Mouse (Mus musculus) left cerebral cortex, adult 11 months (tissue): ENCODE measurements around the gene Rbfox3.

Experiments used
- DNase-seq: peaks from one replicate; pipeline ENCODE4 v3.0.0; 2022; ENCODE audit warnings: low spot score

Rbfox3 gene

DNA sequence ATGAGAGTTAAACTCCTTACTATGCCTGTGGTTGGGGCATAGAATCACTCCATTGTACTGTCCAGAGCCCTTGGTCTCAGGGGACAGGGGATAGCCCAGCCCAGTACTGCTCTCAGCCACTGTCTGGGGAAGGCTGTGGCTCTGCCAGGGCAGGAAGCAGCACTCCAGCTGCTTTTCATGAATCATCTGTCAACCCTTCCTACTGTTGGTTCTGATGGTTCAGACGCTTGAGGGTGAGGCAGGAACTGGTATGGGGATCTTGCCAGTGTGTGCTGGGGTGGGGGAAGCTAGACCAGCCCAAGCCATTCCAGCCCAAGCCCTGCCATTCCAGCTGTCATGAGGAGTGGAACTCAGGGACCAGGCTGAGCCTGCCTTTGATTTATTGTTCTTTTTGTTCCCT is 243.5 kb downstream of the Rbfox3 start:
- DNase-seq = no peak

DNA sequence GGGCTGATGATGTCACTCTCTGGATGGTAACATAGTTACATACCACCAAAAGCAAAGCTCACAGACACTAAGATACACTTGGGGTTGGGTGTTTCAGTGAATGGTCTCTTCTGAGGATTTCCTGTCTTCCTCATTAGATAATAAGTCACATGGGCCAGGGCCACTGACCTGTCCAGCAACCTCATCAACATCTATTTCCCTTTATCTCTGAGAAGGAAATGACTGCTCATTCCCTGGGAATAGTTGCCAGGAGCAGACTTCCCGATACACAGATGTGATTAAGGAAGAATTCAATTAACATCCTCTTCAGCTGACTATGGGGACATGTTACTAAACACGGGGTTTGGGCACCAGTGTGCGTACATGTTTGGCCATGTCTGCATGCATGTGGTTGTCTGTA is 245.2 kb downstream of the Rbfox3 start:
- no peak for DNase-seq

DNA sequence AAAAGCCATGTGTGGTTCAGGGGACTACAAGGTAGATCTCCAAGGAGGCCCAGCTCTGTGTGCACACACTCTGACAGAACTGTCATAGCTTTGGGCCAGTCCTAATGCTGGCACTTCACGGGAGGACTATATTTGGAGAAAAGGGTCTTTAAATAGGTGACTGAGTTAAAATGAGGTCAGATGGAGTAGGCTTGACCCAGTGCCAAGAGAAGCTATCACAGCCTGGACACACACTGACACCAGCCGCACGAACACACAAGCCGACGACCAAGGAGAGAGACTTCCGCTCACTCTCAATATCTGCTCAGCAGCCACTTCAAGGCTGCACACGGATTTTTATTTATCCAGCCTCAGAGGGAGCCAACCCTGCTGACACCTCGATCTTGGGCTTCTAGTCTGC is 248.1 kb downstream of the Rbfox3 start:
- no peak for DNase-seq

DNA sequence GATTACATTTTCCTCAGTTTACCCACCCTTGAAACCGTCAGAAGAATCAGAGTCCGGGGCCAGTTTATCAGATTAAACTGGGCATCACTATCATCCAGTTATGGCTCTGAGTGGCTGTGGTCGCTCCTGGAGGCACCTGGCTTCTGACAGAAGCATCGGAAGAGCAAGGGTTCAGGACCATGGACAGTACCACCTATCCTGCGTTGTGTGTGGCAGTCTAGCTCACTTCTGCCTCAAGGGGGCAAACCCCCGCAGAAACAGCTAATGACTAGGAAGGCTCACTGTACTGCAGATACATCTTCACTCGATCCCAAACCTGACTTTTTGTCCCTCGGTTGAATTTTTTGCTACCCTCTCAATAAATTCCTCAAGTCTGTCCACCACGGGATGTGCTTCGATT is 252.1 kb downstream of the Rbfox3 start:
- no peak for DNase-seq

DNA sequence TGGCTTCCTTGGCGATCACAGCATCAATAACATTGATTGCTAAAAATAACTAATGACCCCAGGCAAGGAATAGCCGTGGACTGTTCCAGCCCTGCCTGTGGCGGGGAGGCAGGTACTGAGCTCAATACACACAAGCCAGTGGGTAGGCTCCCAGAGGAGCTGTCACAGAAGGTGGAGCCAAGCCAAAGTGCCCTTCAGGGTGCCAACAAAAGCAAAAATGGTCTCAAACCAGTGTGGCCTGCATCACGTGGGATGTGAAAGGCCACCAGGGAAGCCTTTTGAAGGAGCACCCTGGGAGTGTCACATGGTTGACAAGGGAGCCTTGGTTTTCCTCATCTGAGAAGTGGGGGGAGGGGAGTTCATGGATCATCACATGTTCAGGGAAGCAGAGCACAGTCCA is 255.6 kb downstream of the Rbfox3 start:
- no peak for DNase-seq

DNA sequence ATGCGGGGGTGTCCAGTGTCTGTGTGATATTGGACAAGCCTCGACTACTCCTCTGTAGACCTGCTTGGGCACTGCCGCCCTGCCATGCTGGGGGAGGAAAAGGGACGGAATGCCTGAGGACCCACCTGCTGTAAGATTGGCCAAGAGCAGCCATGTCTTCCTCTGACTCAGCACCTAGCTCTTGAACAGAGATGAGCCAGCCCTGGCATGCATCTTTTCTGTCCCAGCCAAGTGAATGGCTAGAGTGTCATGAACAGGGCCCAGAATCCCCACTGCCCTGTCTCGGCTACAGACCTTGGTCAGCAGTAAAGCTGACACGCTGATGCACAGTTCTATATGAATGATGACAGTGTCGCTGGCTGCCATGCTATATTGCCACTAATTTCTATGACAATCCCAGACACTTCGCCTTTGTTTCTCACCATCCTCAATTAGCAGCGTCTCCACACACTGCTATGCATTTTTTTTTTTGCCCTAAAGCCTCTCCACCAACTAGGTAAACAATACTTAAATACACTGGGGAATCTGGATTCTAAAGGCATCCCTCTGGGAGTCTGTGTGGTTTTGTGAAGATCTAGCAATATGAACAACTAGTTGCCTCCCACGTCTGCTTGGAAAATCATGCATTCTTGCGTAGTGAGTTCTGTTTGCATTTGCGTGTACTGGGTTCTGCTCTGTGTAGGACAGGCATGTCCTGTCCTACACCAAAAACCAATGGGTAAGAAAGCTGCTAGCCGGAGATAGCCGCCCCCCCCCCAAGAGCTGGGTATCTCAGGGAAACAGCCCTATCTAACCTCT is 257.7 kb downstream of the Rbfox3 start:
- no peak for DNase-seq

DNA sequence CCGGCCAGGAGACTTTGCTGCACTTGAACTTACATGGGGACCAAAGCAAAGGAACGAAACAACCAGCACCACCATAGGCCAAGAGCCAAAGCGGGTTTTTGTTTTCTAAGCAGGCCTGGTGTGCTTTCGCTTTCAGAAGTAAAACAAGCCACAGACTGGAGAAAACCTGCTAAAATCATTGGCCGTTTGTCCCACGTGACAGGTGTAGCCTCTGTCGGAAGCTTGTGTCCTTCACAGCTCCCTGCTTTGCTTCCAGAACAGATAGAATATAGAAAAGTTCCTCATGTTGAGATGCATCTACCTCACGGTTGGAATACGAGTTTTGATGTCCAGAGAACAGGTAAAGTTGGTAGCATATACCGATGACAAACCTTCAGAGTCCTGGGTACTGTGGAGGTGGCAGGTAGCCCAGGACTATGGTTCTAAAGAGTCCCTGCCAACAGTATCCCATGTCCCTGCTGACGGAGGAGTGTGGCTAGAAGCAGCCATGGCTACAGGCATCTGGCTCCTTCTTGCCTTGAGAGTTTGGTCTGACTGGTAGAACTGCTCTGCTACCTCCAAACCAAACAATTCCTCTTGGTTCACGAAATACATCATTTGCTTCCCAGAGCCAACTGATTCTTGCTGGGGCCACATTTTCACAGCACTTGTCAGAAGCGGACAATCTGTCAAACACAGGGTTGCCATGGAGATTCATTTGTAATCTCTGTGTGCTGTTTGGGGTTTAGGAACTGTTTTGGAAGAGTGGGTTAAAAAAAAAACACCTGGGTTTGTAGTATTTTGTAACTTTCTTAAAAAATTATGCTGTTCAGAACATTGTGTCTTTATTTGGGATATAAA is 258.8 kb downstream of the Rbfox3 start:
- DNase-seq = no peak

DNA sequence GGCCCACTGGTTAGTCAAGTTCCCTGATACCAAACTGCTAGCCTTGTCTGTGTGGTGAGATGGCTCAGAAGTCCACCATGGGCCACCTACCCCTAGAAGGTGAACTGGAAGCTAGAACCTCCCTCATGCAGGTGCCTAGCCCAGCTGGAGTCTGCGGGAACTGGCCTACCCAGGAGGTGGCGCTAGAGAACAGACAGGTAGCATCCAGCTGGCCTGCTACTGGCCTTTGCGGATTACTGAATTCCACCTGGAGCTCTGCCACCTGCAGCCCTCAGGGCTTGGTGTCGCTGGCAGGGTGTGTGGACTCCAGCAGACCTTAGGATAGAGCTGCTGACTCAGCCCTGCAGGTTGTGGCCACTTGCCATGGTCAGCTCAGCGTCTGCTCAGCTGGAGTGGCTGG is 263.0 kb downstream of the Rbfox3 start:
- DNase-seq = no peak

DNA sequence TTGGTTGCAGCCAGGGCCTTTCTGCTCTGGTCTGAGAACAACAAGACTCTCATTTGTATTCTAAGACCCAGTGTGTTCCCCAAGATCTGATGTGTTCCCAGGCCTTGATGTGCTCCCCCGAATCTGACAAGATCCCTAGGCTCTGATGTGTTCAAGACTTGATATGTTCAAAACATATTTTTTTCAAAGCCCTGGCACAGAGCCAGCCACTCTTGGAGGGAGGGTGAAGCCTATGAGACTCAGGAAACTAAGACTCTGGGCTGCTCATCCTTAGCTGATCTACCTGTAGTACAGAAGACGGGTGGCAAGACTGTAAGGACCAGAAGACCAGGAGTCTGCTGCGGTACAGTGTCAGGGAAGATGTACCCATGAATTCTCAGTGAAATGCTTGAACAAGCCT is 264.5 kb downstream of the Rbfox3 start:
- no peak for DNase-seq

DNA sequence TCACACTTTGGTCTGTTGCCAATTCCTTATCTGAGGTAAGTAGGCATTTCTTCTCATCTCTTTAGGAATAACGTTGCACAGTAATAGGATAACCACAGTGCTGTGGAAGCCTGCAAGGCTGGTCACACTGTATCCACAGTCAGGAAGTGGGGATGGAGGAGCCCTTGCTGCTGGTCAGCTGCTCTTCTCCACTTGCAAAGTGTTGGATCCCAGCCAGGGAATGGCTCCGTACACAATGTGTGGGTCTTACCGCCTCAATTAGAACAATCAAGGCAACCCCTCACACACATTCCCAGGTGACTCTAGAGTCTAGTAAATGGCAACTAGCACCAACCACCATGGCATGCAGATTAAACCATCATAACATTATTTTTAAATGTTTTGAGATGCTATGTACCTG is 266.2 kb downstream of the Rbfox3 start:
- no peak for DNase-seq

DNA sequence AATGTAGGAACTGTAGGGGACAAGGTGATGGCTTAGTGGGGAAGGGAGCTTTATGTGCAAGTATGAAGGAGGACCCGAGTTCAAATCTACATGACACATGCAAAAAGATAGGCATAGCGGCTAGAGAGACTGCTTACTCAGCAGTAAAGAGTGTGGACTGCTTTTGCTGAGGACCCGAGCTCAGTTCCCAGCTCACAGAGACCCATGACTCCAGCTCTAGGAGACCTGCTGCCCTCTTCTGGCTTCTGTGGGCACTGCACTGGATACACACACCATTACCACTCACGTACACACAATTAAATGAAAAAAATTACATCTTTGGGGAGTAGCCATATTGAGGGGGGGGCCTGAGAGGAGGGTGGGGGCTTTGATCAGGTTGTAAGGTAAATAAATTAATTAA is 270.7 kb downstream of the Rbfox3 start:
- DNase-seq = no peak

DNA sequence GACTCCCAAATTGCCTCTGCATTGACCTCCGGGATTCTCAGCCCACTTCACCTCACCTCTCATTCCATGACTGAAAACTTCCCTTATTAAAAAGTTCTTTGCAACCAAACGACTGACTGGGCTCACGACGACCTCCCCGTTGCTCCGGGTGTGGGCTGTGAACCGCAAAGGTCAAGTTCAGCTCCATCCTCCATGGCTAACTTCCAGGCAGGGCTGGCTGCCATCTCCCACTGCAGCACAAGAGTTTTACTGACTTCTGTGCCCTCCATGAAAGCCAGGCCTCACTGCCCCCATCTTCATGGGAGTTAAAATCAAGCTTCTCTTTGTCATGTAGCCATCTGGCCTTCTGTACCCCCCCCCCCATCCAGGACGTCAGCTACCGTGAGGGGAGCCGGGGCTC is 273.7 kb downstream of the Rbfox3 start:
- DNase-seq = no peak

DNA sequence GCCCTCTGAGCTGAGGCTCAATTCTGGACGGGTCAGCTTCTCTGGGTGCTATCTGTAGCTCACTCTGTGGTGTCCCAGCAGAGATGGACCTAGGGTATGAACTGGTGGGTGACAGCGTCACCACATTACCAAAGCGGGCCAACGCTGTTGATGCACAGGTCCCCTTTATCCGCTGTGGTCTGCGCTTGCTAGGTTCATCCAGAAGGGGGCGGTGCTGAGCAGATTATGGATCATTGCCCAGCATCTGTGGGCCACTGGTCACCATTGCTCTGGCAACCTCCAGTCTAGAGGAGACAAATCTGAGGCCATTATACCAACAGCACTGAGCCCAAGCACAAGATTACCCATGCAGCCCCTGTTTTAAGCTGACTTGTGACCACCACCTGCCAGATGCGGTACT is 276.8 kb downstream of the Rbfox3 start:
- DNase-seq = no peak

DNA sequence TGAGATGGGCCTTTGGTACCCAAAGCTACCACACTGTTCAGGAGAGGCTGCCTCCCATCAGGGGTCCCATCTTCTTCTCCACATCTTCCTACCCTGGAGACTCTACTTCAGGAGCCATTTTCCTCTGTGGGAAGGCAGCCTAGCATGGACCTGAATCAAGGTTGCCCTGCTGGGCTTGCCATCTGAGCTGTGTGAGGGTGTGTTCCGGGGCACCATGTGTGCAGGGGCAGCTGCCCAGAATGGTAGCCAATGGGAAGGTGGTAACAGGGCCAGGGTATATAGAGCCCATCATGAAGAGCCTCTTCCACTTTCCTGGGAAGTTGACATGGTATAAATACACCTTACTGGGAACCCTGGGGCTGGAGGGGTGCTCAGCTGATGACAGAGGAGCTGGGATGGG is 281.7 kb downstream of the Rbfox3 start:
- no peak for DNase-seq

DNA sequence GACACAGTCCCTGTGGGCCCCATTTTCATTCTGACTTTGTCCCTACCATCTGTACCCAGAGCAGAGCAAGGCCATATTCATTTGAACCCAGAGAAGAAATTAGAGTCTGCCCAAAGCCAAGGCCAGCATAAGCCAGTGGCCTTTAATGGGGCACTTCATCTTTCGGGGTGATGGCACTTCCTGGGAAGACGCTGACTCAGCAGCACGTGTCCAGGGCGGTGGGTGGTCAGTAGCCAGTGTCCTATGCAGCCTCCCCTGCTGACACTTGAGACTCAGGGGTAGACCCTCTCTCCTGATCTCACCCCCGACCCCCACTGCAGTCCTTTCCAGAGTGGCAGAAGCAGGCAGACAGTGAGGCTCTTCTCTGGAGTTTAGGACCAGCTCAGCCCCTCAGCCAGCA is 283.9 kb downstream of the Rbfox3 start:
- DNase-seq = no peak

DNA sequence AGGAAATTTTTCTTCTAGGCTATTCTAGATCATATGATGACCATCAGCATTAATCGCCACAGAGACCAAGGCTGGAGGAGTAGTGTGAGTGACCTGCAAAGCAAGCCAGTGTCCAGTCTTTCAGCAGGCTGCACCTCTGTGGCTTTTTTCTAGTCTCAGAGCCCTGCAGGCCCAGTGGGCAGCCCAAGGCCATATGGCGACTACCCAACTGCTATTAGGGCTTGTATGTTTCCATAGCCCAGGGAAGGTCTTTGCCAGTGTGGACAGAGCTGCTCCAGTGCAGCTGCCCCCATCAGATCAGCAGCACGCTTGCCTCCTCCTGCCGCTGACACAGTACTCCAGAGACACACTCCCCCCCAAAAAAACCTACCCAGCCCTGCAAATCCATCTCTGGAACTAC is 290.5 kb downstream of the Rbfox3 start:
- DNase-seq = no peak

DNA sequence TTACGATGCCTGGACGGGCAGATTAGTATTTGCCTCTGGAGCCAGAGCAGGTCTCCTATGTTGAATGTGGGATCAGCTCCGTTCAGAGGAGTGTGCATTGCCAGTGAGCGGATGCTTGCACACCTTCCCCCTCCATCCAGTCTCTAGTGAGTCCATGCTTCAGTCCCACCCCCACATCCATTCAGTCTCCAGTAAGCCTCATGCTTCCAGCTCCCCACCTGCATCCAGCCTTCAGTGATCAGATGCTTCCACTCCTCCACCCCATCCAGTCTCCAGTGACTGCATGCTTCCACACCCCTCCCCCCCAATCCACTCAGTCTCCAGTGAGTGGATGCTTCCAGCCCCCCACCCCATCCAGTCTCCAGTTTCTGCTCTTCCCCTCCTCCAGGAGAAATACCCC is 297.3 kb downstream of the Rbfox3 start:
- DNase-seq = no peak

DNA sequence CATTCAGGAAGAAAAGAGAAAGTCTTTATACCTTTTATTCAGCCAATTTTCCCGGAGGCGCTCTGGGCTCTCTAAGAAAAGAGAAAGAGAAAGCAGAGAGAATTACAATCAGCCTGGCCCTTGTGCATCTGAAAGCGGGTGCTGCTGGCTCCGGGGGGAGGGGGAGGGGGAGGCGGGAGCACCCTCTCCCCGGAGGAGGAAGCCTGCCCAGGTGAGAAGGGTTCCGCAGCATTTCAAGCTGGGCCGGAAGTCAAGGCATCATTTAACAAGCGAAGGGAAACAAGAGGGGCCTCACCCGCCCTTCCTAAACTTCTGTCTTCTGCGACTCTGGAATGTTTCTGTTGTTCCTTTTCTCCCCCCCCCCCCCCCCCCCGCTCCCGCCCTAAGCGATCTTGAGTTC is 301.3 kb downstream of the Rbfox3 start:
- no peak for DNase-seq

DNA sequence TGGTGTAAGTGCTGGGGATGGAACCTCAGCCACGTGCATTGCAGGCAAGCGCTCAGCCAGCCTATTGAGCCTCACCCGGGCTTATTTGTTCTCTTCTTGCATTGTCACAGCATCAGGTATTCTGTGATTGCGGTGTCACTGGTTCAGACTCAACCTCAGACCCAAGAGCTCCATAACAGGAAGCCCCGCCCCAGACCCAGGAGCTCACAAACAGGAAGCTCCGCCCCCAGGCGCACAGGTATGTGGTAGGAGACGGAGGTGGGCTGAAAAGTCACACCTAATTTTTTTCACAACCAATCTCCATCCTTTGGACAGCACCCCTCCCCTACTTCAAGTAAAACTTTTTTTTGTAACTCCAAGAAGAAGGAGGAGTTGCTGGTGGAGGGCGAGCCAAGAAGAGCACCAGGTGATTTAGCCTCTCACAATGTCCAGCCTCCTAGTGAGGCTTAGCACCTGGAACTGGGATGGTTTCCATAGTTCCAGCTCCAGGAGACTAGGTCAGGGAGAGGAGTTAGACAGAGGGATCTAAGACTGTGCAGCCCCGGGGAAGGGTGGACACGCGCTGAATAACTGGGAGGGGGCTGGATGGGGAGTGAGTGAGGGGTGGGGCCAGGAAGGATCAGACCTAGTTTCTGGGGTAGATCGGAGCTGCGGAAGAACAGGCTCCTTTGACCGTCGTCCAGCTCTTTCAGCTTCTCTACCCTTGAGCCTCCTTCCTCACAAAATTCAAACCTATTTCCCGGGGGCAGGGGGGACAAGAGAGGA is 302.0 kb downstream of the Rbfox3 start:
- DNase-seq = no peak

DNA sequence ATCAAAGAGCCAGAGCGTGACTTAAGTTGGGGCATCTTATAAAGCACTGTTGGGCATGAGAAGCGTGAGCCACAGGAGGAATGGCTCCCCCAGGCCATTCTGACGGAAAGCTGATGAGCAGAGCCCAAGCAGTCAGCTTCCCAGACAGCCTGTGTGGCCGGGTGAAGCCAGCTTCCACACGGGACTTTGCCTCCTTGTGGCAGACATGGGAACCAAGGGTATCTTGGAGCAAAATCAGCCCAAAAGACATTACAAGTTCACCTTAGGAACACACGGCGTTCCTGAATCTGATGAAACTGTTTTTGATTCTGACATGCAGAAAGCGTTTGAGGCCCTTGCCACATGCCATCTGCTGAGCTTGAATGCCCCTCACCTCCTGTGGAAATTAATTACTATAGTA is 303.5 kb downstream of the Rbfox3 start:
- DNase-seq = no peak

DNA sequence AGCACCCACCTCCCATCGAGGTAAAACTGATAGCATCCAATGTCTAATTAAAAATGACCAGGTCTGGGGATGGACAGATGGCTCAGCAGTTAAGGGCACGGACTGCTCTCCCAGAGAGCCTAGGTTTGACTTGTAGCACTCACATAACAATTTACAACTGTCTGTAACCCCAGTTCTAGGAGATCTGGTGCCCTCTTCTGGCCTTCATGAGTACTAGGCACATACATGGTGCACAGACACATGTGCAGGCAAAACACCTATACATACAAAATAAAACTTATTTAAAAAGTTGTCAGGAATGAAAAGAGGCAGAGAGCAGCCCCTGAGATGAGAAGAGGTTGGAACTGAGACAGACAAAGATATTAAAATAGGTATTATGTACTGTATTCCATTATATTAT is 305.8 kb downstream of the Rbfox3 start:
- DNase-seq = no peak

DNA sequence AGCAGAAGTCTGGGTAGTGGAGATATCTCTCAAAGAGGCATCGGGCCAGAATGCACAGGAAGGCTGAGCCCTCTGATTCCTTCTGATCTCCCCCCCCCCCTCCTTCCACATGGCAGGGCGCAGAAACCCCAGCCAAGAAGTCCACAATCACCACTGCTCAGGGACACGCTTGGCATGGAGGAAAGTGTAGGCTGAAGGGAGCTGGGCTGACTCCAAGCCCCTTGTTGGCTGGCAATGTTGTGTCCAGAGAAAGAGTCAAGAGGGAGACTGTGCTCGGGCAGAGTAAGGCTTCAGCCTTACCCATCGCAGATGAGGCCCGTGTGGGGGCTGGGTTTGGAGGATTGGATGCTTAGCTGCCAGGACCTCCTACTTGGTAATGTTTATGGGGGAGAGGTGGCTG is 307.2 kb downstream of the Rbfox3 start:
- no peak for DNase-seq

DNA sequence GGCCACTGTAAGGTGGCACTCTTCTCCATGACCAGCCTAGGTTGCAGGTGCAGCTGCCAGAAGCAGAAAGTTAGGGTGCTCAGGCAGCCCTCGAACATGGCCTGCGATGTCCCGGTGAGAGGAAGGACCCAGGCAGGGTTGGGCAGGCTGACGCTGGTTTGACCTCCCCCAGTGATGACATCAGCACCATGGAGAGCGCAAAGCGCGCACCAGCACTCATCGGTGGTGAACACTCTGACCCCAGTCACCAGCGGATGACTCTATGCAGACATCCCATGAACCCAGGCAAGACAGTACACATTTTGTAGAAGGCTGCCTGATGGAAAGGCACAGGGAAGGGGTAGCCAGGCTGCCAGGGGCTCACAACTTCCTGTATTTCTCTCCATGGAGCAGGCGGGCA is 308.3 kb downstream of the Rbfox3 start:
- no peak for DNase-seq
